Mouse (Mus musculus) forebrain, embryonic 11.5 days (tissue): ENCODE measurements around the gene Cln6. TPM values are rescaled to one million over a fixed set of nuclear protein-coding genes. Genes with fewer than 3 reads are reported as not detected.

Experiments
- ATAC-seq: fragments of 200-750 bp; cut with Nextera tagmentation; replicated peaks from 2 replicates; pipeline ENCODE4 v1.8.0; 2017; ENCODE audit warnings: moderate TSS enrichment; ENCODE audit not compliant: low FRiP score
- DNase-seq: peaks from one replicate; pipeline ENCODE4 v3.0.0-alpha.2; 2017; ENCODE audit warnings: low spot score
- H3K27ac ChIP-seq: fragments of 300-500 bp; sonication (generic); 2 replicates; pipeline ENCODE4 v1.5.1; 2014; ENCODE audit warnings: low read depth, low read length
- H3K27me3 ChIP-seq: fragments of 300-500 bp; sonication (generic); 2 replicates; pipeline ENCODE4 v1.6.1; 2014; ENCODE audit warnings: mild to moderate bottlenecking, low read length, mixed read lengths; ENCODE audit not compliant: control insufficient read depth, insufficient read depth
- H3K36me3 ChIP-seq: fragments of 300-500 bp; sonication (generic); 2 replicates; pipeline ENCODE4 v1.6.1; 2014; ENCODE audit warnings: mild to moderate bottlenecking, low read length, moderate library complexity, mixed read lengths; ENCODE audit not compliant: control insufficient read depth, insufficient read depth
- H3K4me1 ChIP-seq: fragments of 300-500 bp; sonication (generic); replicated peaks from 2 replicates; pipeline ENCODE4 v1.6.1; 2014; ENCODE audit warnings: low read length, mixed read lengths; ENCODE audit not compliant: control insufficient read depth, insufficient read depth
- H3K4me2 ChIP-seq: fragments of 300-500 bp; sonication (generic); 2 replicates; pipeline ENCODE4 v1.6.1; 2014; ENCODE audit warnings: low read depth, mild to moderate bottlenecking, low read length, moderate library complexity, mixed read lengths; ENCODE audit not compliant: severe bottlenecking
- H3K4me3 ChIP-seq: fragments of 300-500 bp; sonication (generic); 2 replicates; pipeline ENCODE4 v1.5.1; 2014; ENCODE audit warnings: low read depth, low read length
- H3K9ac ChIP-seq: fragments of 300-500 bp; sonication (generic); 2 replicates; pipeline ENCODE4 v1.6.1; 2014; ENCODE audit warnings: low read length
- H3K9me3 ChIP-seq: fragments of 300-500 bp; sonication (generic); 2 replicates; pipeline ENCODE4 v1.6.1; 2016; ENCODE audit warnings: low read length, mixed read lengths; ENCODE audit not compliant: control insufficient read depth
- WGBS: fragments of 180-500 bp; shearing (Covaris S2); extraction: QIAGEN DNeasy Blood & Tissue Kit; methylation state at CpG from one replicate; pipeline ENCODE4 v1.1.7; 2014; 5-methylcytosine and 5-hydroxymethylcytosine counted together
- polyA plus RNA-seq: library from polyadenylated mRNA; unstranded; fragments of >200 nt; fragmentation: Nextera tagmentation; extraction: Ambion mirVana; gene quantifications from 2 replicates; pipeline ENCODE4 v1.2.1, GENCODE M21; 2014

The Cln6 gene
- polyA plus RNA-seq, 1 experiment from 2014 or later: 14.5 TPM

DNA sequence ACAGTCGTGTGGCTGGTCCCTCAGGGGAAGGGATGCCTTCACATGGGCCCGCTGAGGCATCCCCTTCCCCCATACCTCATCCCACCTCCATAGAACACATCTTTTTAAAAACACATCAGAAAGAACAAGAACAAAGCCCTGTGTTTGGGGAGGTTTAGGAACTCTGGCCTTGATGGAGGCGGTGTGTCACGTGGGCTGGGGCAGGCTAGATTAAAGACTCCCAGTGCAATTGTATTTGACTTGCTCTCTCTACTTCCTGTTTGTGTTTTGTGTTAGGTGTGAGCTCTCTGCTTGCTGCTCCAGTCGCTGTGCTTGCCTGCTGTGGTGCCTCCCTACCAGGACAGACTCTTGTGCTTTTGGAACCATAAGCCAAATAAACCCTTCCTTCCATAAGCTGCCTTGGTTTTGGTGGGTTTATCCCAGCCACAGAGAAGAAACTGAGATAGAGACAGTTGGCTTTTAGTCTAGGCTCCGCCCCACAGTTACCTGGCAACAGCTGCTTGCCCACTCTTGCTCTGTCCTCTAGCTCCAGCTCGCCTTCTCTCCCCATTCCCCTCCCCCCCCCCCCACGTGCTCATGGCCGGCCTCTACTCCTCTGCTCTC, 12.7 kb upstream of the Cln6 start:
- H3K9me3 ChIP-seq: no peaks in the 10 kb centered on the region
- ATAC-seq: peak; percentile 35
- H3K27me3 ChIP-seq: no peaks in the 10 kb centered on the region
- WGBS: 3% methylated on average over 8 of the region's 9 CpGs
- DNase-seq: peak; percentile 71
- H3K4me3 ChIP-seq: no peak overlapping the region
- H3K27ac ChIP-seq: peak overlapping the region; percentile 85
- H3K4me1 ChIP-seq: peaks cover 20% of the 10 kb centered on the region; the same call in 1 of the 2 replicates
- 0 out of 2 replicates have a peak overlapping the region, but pooled peaks have one; percentile 18 for H3K4me2 ChIP-seq
- no peaks in the 10 kb centered on the region for H3K36me3 ChIP-seq
- peak overlapping the region; percentile 12; the same call in 1 of the 2 replicates for H3K9ac ChIP-seq

DNA sequence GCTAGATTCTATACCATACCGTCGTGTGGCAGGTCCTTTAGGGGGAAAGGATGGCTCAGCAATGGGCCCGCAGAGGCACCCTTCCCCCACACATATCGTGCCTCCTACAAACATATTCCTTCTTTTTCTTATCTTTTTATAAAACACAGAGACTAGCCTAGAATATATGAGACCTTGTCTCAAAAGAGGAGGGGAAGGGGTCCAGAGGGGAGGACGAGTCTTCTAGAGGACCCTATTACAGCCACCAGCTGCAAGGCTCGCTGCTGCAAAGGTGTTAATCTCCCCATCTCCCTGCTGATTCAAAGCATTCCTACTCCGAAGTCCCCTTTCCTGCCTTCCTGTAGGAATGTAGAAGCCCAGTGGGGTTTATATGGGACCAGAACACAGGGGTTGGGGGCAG, 12.1 kb upstream of the Cln6 start:
- Histone ChIP-seq H3K4me3 (no peak overlapping the region), H3K9ac (peak overlapping the region; percentile 12; the same call in 1 of the 2 replicates), H3K9me3 (no peaks in the 10 kb centered on the region), H3K27ac (peak overlapping the region; percentile 85), H3K4me1 (peaks cover 20% of the 10 kb centered on the region; the same call in 1 of the 2 replicates), H3K4me2 (peak overlapping the region; percentile 18; the same call in 1 of the 2 replicates), H3K36me3 (no peaks in the 10 kb centered on the region), H3K27me3 (no peaks in the 10 kb centered on the region)
- no peak for DNase-seq
- no peak for ATAC-seq
- WGBS: 3% methylated on average over 7 of the region's 7 CpGs

DNA sequence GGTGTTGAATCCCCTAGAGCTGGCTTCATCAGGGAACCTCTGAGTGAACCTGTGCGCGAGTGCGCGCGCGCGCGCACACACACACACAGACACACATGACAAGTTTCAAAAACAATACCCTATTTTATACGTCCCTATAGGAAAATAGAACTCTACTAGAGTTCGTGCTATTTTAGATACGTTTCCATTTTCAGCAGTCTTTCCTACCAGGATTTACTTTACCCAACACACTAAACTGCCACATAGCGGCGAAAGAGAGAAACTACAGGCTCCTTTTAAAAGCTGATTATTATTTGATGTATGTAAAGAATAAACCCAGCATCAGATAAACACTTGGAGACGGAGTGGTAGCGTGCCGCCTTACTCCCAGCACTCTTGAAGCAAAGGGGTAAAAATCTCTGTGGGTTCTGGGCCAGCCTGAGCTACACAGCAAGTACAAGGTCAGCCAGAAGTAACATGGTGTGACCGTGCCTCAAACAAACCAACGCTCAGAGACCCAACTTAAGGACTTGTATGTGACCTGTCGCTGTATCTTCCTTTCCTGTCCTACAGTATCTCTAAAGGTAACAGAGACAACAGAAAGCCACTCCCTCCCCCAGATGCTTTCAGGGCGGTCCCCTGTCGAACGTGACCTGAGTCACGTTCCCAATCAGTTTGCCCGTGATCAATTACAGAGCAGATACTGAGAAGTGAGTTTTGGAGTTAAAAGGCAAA, 10.5 kb upstream of the Cln6 start:
- H3K4me1 ChIP-seq: peaks cover 20% of the 10 kb centered on the region; the same call in 1 of the 2 replicates
- WGBS: 8% methylated on average over 24 of the region's 24 CpGs
- no peaks in the 10 kb centered on the region for H3K9me3 ChIP-seq
- no peaks in the 10 kb centered on the region for H3K27me3 ChIP-seq
- peak overlapping the region; percentile 17 for H3K4me3 ChIP-seq
- no peaks in the 10 kb centered on the region for H3K36me3 ChIP-seq
- ATAC-seq: peak; percentile 16
- no peak for DNase-seq
- H3K9ac ChIP-seq: peak overlapping the region; percentile 32; the same call in 1 of the 2 replicates
- peak overlapping the region; percentile 47; the same call in 1 of the 2 replicates for H3K27ac ChIP-seq
- peak overlapping the region; percentile 52 for H3K4me2 ChIP-seq

DNA sequence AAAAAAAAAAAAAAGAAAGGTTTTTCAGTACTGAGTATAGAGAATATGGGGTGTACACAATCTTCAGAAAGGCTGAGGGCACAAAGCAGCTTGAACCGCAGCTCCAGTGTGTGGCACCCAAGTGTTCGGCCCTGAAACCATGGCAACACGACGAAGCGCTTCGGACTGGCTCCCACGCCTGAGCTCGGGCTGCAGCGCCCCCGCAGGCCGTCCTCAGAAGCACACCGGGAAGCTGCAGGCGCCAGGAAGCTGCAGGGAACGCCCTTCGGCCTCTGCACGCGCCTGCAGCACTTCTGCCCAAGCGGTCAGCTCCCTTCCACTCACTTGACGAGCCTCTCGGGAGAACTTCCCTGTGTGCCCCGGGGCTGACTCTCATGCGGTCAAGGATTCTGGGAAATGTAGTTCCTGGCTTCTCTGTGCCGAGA, 9.9 kb upstream of the Cln6 start:
- H3K4me3 ChIP-seq: peak overlapping the region; percentile 17
- peaks cover 20% of the 10 kb centered on the region; the same call in 1 of the 2 replicates for H3K4me1 ChIP-seq
- DNase-seq: peak; percentile 99
- peak overlapping the region; percentile 52 for H3K4me2 ChIP-seq
- no peaks in the 10 kb centered on the region for H3K36me3 ChIP-seq
- no peaks in the 10 kb centered on the region for H3K9me3 ChIP-seq
- ATAC-seq: peak; percentile 91
- H3K27me3 ChIP-seq: no peaks in the 10 kb centered on the region
- 0 out of 2 replicates have a peak overlapping the region, but pooled peaks have one; percentile 0 for H3K9ac ChIP-seq
- under 1% methylated on average over 23 of the region's 23 CpGs for WGBS
- H3K27ac ChIP-seq: peak overlapping the region; percentile 47; the same call in 1 of the 2 replicates

DNA sequence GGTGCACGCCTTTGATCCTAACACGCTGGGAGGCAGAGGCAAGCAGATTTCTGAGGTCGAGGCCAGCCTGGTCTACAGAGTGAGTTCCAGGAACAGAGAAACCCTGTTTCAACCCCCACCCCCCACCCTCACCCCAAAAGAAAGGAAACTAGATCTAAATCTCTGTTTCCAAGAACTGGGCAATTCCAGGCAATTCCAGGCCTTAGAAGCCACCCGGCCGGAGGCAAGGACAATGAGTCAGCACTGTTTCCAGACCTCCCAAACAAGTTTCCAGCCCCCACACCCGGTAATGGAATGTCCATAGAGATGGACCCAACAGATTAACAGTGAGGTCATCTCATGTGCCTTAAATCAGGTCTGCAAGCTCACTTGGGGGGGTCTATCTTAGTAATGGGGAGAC, 8.7 kb upstream of the Cln6 start:
- Histone ChIP-seq H3K4me3 (no peak overlapping the region), H3K27ac (no peak overlapping the region), H3K4me1 (peaks cover 20% of the 10 kb centered on the region; the same call in 1 of the 2 replicates), H3K36me3 (no peaks in the 10 kb centered on the region), H3K27me3 (no peaks in the 10 kb centered on the region), H3K4me2 (no peak overlapping the region), H3K9me3 (no peaks in the 10 kb centered on the region), H3K9ac (no peak overlapping the region)
- no peak for DNase-seq
- 85% methylated on average over 6 of the region's 6 CpGs for WGBS
- ATAC-seq: no peak

DNA sequence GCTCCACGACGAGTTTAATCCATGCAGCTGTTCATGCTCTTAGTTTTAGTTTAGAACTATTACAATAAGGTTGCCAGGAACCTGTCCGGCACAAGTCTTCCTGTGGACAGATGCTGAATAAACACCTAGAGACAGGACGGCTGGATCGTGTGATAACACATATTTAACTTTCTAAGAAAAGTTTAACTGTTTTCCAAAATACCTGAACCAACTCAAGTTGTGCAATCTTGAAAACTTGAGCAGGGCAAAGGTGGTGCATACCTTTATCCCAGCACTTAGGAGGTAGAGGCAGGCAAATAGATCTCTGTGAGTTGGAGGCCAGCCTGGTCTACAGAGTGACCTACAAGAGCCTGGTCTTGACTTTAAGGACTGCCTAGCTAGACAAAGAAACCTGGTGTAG, 3.7 kb upstream of the Cln6 start:
- Histone ChIP-seq H3K4me1 (peaks cover 8% of the 10 kb centered on the region; the same call in 1 of the 2 replicates), H3K9ac (no peak overlapping the region), H3K36me3 (no peaks in the 10 kb centered on the region), H3K4me2 (no peak overlapping the region), H3K9me3 (no peaks in the 10 kb centered on the region), H3K27me3 (no peaks in the 10 kb centered on the region), H3K4me3 (no peak overlapping the region), H3K27ac (no peak overlapping the region)
- DNase-seq (no peak), ATAC-seq (no peak)
- 86% methylated on average over 5 of the region's 5 CpGs for whole genome bisulfite sequencing

DNA sequence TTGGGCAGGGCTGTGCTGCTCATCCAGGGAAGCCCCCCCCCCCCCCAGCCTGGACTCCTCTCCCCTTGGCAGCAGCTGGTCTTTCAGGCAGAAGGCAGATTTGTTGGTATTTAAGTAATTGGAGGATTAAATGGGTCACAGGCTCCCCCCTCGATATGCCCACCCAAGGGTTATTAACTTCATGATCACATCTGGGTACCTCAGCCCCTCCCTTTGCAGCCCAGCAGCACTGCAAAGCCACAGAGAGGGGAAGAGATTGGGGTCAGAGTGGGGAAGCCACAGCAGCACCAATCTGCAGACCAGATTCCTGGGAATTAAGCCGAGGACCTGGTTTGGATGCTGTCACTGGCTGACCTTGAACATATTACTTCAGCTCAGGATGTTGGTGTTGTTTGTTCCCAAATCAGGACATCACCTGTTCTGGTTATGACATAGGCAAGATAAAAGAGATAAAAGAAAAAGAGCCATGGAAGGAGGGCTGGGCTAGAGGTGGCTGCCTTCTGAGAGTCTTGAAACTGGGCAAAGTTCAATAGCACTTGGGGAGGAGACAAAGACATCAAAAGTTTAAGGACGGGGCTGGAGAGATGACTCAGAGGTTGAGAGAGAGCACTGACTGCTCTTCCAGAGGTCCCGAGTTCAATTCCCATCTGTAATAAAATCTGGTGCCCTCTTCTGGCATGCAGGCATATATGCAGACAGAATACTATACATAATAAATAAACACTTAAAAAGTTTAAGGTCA, 2.7 kb upstream of the Cln6 start:
- no peaks in the 10 kb centered on the region for H3K36me3 ChIP-seq
- no peak for ATAC-seq
- H3K9me3 ChIP-seq: no peaks in the 10 kb centered on the region
- 54% methylated on average over 4 of the region's 4 CpGs for WGBS
- H3K9ac ChIP-seq: no peak overlapping the region
- DNase-seq: no peak
- H3K4me1 ChIP-seq: peaks cover 8% of the 10 kb centered on the region; the same call in 1 of the 2 replicates
- no peak overlapping the region for H3K4me2 ChIP-seq
- no peak overlapping the region for H3K4me3 ChIP-seq
- no peak overlapping the region for H3K27ac ChIP-seq
- no peaks in the 10 kb centered on the region for H3K27me3 ChIP-seq

DNA sequence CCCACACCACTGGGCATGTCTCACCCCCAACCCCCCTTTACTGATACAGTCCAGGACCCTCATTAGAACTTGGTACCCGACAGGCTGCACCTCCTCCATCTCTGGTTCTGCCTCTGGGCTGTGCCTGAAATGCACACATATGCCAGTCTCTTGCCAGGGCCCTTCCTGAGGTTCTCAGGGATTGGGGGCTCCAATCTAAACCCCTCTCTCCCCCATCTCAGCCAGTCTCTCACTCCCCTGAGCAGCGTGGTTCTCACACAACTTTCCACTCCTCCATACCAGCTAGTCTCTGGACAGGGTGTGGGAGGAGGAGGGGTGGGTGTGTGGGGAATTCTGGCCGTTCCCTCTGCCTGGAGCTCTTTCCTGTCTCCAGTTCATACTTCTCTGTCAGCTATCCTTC, 974 bp upstream of the Cln6 start:
- DNase-seq (no peak), ATAC-seq (no peak)
- no peak overlapping the region for H3K27ac ChIP-seq
- no peak overlapping the region for H3K9ac ChIP-seq
- no peaks in the 10 kb centered on the region for H3K9me3 ChIP-seq
- WGBS: 56% methylated on average over 3 of the region's 3 CpGs
- H3K36me3 ChIP-seq: no peaks in the 10 kb centered on the region
- H3K4me3 ChIP-seq: no peak overlapping the region
- H3K4me1 ChIP-seq: peaks cover 8% of the 10 kb centered on the region; the same call in 1 of the 2 replicates
- H3K27me3 ChIP-seq: no peaks in the 10 kb centered on the region
- no peak overlapping the region for H3K4me2 ChIP-seq
